ENCODE assay signal across 7 mouse cellular contexts in genomic region chr7:39517616-39518177, GRCm38 (mm10). TPM values are rescaled to one million over a fixed set of nuclear protein-coding genes. Genes with fewer than 3 reads are reported as not detected.
DNase-seq lines count a peak whose midpoint lies in the region; ATAC-seq lines count a peak whose summit lies in the region.

Gene Zfp619, plus strand, starts transcription at chr7:39517766.

- peak within 1 kb of the TSS; percentile 90 for H3K27ac ChIP-seq in embryonic facial prominence, embryonic 11.5 days (replicated peaks; ENCODE audit: low read depth, low read length)
- peak within 1 kb of the TSS; percentile 97 for H3K27ac ChIP-seq in limb, embryonic 10.5 days
- H3K27ac ChIP-seq in midbrain, embryonic 13.5 days: peak within 1 kb of the TSS; percentile 98

- under 1% methylated on average over 43 of the region's 43 CpGs for WGBS in embryonic facial prominence, embryonic 11.5 days
- WGBS in limb, embryonic 10.5 days: under 1% methylated on average over 43 of the region's 43 CpGs
- under 1% methylated on average over 43 of the region's 43 CpGs for WGBS in midbrain, embryonic 13.5 days

- no peaks in the 10 kb centered on the region for H3K36me3 ChIP-seq in embryonic facial prominence, embryonic 11.5 days (replicated peaks; ENCODE audit: control insufficient read depth, insufficient read depth, low read depth, low read length)
- H3K36me3 ChIP-seq in limb, embryonic 10.5 days: no peaks in the 10 kb centered on the region
- H3K36me3 ChIP-seq in midbrain, embryonic 13.5 days: peaks cover 12% of the 10 kb centered on the region

- H3K27me3 ChIP-seq in embryonic facial prominence, embryonic 11.5 days (ENCODE audit: control insufficient read depth, insufficient read depth, low read length): no peaks in the 10 kb centered on the region
- no peaks in the 10 kb centered on the region for H3K27me3 ChIP-seq in limb, embryonic 10.5 days (ENCODE audit: low read depth, poor library complexity, severe bottlenecking)
- no peaks in the 10 kb centered on the region for H3K27me3 ChIP-seq in midbrain, embryonic 13.5 days

- peak within 1 kb of the TSS; percentile 74 for H3K9ac ChIP-seq in embryonic facial prominence, embryonic 11.5 days (replicated peaks; ENCODE audit: low read length)
- peak within 1 kb of the TSS; percentile 81 for H3K9ac ChIP-seq in midbrain, embryonic 13.5 days (replicated peaks)

- peak within 1 kb of the TSS; percentile 49 for H3K4me2 ChIP-seq in embryonic facial prominence, embryonic 11.5 days (ENCODE audit: low read depth, low read length)
- H3K4me2 ChIP-seq in midbrain, embryonic 13.5 days (replicated peaks): peak within 1 kb of the TSS; percentile 51

- peak; percentile 95 for DNase-seq in adrenal gland, postnatal 14 days
- peak; percentile 96 for DNase-seq in embryonic facial prominence, embryonic 11.5 days (ENCODE audit: low spot score)
- peak; percentile 95 for DNase-seq in kidney, adult 11 months
- peak; percentile 94 for DNase-seq in limb, embryonic 10.5 days (ENCODE audit: low spot score)
- DNase-seq in spleen, adult 12 weeks (ENCODE audit: low spot score): peak; percentile 93

- H3K9me3 ChIP-seq in embryonic facial prominence, embryonic 11.5 days (replicated peaks; ENCODE audit: control insufficient read depth, low read length): no peaks in the 10 kb centered on the region
- H3K9me3 ChIP-seq in limb, embryonic 10.5 days (replicated peaks): no peaks in the 10 kb centered on the region; the same call in 1 of the 2 replicates
- no peaks in the 10 kb centered on the region for H3K9me3 ChIP-seq in midbrain, embryonic 13.5 days

- no peaks in the 10 kb centered on the region for H3K4me1 ChIP-seq in embryonic facial prominence, embryonic 11.5 days (ENCODE audit: control insufficient read depth, insufficient read depth, low read length)
- no peaks in the 10 kb centered on the region for H3K4me1 ChIP-seq in limb, embryonic 10.5 days
- H3K4me1 ChIP-seq in midbrain, embryonic 13.5 days (replicated peaks): peaks cover 7% of the 10 kb centered on the region

- peak within 1 kb of the TSS; percentile 40 for H3K4me3 ChIP-seq in embryonic facial prominence, embryonic 11.5 days (ENCODE audit: low read depth, low read length)
- H3K4me3 ChIP-seq in limb, embryonic 10.5 days: peak within 1 kb of the TSS; percentile 70
- peak within 1 kb of the TSS; percentile 59 for H3K4me3 ChIP-seq in midbrain, embryonic 13.5 days (replicated peaks)

- peak; percentile 99 for ATAC-seq in embryonic facial prominence, embryonic 11.5 days (replicated peaks; ENCODE audit: insufficient number of reproducible peaks, low FRiP score, low TSS enrichment, low read depth)
- ATAC-seq in granulocyte monocyte progenitor cell, adult 5-6 weeks (replicated peaks; ENCODE audit: poor library complexity, severe bottlenecking): peak; percentile 96
- peak; percentile 97 for ATAC-seq in midbrain, embryonic 13.5 days

RNA-seq across cellular contexts. Expression of gene Zfp619, which starts in this region (rescaled TPM):
- total RNA-seq in adrenal gland, postnatal 14 days (2021): 2.3 and 2.7 TPM in 2 replicates
- polyA plus RNA-seq in embryonic facial prominence, embryonic 11.5 days (2014; fragmentation: Nextera tagmentation; extraction: Ambion mirVana): 3.2 and 3.6 TPM in 2 replicates
- 3.4 and 4.5 TPM in 2 replicates for total RNA-seq in granulocyte monocyte progenitor cell, adult 5-6 weeks (2014; fragmentation: Nextera tagmentation)
- 2.0 and 3.0 TPM in 2 replicates for total RNA-seq in granulocyte monocyte progenitor cell, adult 5-6 weeks (2017)
- 1.8 and 2.5 TPM in 2 replicates for polyA plus RNA-seq in limb, embryonic 10.5 days (2016; fragmentation: Nextera tagmentation; extraction: Ambion mirVana)
- polyA plus RNA-seq in midbrain, embryonic 13.5 days (2015; fragmentation: Nextera tagmentation; extraction: Ambion mirVana): 4.3 and 4.6 TPM in 2 replicates

Comparison
In these comparisons a context has a peak if more than half of its experiments do, and no peak if none do; other contexts are left out.
1. Peak in every context shown above with its lines: DNase-seq, ATAC-seq, H3K4me3 ChIP-seq and H3K27ac ChIP-seq.